Mouse (Mus musculus) midbrain, embryonic 10.5 days (tissue): Measurements from ENCODE around the gene Agbl2. TPM values are rescaled to one million over a fixed set of nuclear protein-coding genes. Genes with fewer than 3 reads are reported as not detected.

ENCODE experiments used
- DNase-seq: peaks from one replicate; pipeline ENCODE4 v3.0.0-alpha.2; 2017; ENCODE audit warnings: low spot score
- H3K27ac ChIP-seq: fragments of 300-500 bp; sonication (generic); replicated peaks from 2 replicates; pipeline ENCODE4 v1.5.1; 2016; ENCODE audit warnings: mild to moderate bottlenecking
- H3K27me3 ChIP-seq: fragments of 300-500 bp; sonication (generic); 2 replicates; pipeline ENCODE4 v1.6.1; 2016; ENCODE audit warnings: low read depth, mild to moderate bottlenecking; ENCODE audit not compliant: poor library complexity, severe bottlenecking
- H3K36me3 ChIP-seq: fragments of 300-500 bp; sonication (generic); 2 replicates; pipeline ENCODE4 v1.6.1; 2016; ENCODE audit warnings: mild to moderate bottlenecking, moderate library complexity
- H3K4me1 ChIP-seq: fragments of 300-500 bp; sonication (generic); 2 replicates; pipeline ENCODE4 v1.6.1; 2016
- H3K4me3 ChIP-seq: fragments of 300-500 bp; sonication (generic); 2 replicates; pipeline ENCODE4 v1.5.1; 2016; ENCODE audit warnings: mild to moderate bottlenecking, moderate library complexity
- H3K9me3 ChIP-seq: fragments of 300-500 bp; sonication (generic); replicated peaks from 2 replicates; pipeline ENCODE4 v1.6.1; 2016; ENCODE audit warnings: mild to moderate bottlenecking
- WGBS: fragments of 180-500 bp; shearing (Covaris S2); methylation state at CpG from one replicate; pipeline ENCODE4 v1.1.7; 2016; 5-methylcytosine and 5-hydroxymethylcytosine counted together
- polyA plus RNA-seq: library from polyadenylated mRNA; unstranded; fragments of >200 nt; fragmentation: Nextera tagmentation; extraction: Ambion mirVana; gene quantifications from 2 replicates; pipeline ENCODE4 v1.2.1, GENCODE M21; 2016

Agbl2 gene
- 0.25 and 0.47 TPM in 2 replicates for polyA plus RNA-seq

DNA sequence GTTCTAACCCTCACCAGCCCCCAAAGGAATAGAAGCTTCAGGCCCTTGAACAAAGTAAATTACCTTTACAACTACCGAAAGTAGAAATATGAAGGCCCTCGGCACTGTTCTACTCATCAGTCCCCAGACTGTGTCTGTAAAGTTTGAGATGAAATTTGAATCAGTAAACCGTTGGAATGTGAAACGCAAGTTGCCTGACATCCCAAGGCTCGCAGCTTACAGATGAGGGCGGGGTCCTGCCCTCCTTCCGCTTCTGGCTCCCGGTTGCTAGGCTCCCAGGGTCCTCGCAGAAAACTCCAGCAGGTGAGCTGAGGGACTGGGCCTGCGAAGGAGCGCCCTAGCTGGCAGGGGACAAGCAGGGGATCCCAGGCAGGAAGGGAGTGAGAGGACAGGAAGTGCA, at the start of gene Agbl2:
Gene Agbl2 (plus strand): TSS at position 270 of the 400 bp plus-strand sequence.
- peak within 1 kb of the TSS; percentile 60 for H3K4me3 ChIP-seq
- H3K9me3 ChIP-seq = no peaks in the 10 kb centered on the region
- H3K36me3 ChIP-seq = peaks cover 41% of the 10 kb centered on the region
- WGBS = 4% methylated on average over 11 of the region's 11 CpGs
- DNase-seq = peak; percentile 59
- H3K27me3 ChIP-seq = peaks cover 18% of the 10 kb centered on the region
- peaks cover 19% of the 10 kb centered on the region for H3K4me1 ChIP-seq
- H3K27ac ChIP-seq = peak within 1 kb of the TSS; percentile 76

DNA sequence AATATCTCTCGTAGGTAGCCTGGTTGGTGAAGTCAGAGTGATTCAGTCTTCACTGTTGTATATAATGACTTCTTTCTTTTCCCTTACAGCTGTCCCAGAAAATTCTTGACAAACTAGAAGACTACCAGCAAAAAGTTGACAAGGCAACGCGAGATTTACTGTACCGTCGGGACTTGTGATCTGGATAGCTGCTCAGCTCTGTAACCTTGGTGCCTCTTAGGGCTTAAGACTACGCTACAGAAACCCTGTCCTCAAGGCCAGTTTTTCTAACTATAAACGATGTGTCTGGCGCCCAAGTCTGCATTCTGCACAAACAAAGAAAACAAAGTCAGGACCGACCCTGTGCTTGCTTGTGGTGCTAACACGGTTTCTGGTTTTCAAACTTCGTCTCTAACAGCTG, 47.2 kb upstream of the Agbl2 start:
- no peak overlapping the region for H3K4me3 ChIP-seq
- 96% methylated on average over 11 of the region's 11 CpGs for WGBS

DNA sequence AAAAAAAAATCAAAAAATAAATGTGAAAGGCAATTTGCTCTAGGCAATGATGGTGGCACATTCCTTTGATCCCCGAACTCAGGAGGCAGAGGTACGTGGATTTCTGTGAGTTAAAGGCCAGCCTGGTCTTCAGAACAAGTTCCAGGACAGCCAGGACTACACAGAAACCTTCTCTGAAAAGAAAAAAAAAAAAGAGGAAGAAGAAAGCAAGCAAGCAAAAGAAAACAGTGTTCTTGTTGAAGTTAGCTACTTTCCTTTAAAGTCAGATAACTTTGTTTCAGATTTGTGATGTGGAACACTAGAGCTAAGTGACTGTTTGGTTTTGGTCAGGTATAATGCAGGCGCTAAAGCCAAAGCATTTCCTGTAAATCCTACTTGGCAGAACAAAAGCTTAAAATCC, 43.7 kb upstream of the Agbl2 start:
- WGBS = 88% methylated on average over 3 of the region's 3 CpGs
- H3K27ac ChIP-seq = no peak overlapping the region
- H3K4me3 ChIP-seq = no peak overlapping the region
- H3K27me3 ChIP-seq = no peaks in the 10 kb centered on the region
- peaks cover 47% of the 10 kb centered on the region for H3K36me3 ChIP-seq
- no peaks in the 10 kb centered on the region for H3K9me3 ChIP-seq
- DNase-seq = no peak
- no peaks in the 10 kb centered on the region for H3K4me1 ChIP-seq

More for the DNA sequence above, 47.2 kb upstream of the Agbl2 start:
- DNase-seq = no peak
- H3K27me3 ChIP-seq = no peaks in the 10 kb centered on the region
- H3K27ac ChIP-seq = no peak overlapping the region
- H3K9me3 ChIP-seq = no peaks in the 10 kb centered on the region
- H3K36me3 ChIP-seq = peaks cover 82% of the 10 kb centered on the region
- H3K4me1 ChIP-seq = no peaks in the 10 kb centered on the region

DNA sequence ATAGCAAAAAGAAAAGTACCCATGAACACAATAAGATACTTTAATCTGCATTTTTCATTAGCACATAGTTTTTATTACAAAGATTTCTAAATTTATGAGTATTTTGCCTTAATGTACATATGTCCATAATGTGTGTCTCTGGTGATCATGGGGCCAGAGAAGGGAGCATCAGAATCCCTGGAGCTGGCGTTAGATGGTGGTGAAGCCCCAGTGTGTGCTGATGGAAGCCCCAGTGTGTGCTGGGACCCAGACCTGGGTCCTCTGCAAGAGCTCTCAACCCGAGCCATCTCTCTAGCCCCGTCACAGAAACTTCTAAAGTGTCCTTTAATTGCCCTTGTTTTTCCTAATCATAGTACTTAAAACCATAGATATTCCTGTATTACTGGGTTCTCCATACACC, 43.2 kb upstream of the Agbl2 start:
- Histone ChIP-seq H3K4me3 (no peak overlapping the region), H3K36me3 (peaks cover 42% of the 10 kb centered on the region), H3K4me1 (no peaks in the 10 kb centered on the region), H3K9me3 (no peaks in the 10 kb centered on the region), H3K27me3 (no peaks in the 10 kb centered on the region), H3K27ac (no peak overlapping the region)
- 86% methylated on average over 3 of the region's 3 CpGs for WGBS
- DNase-seq = no peak

DNA sequence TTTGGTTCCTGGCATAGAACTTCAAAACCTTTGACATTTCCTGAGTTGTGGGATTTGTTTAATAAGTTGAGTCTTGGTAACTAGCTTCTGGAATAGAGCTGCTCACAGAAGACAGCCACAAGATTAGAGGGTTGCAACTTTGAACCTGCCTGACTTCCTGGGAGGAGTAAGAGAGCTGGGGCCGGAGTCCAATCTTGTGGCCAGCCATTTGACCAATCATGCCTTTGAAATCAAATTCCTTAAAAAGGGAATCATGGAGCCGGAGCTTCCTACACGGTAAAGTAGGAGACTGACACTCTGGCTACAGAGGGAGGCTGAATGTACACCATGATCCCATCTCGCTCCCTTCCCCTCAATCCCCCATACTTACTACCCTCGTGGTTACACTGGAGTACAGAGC, 42.6 kb upstream of the Agbl2 start:
- Histone ChIP-seq H3K27ac (no peak overlapping the region), H3K9me3 (no peaks in the 10 kb centered on the region), H3K4me1 (no peaks in the 10 kb centered on the region), H3K4me3 (no peak overlapping the region), H3K27me3 (no peaks in the 10 kb centered on the region), H3K36me3 (peaks cover 36% of the 10 kb centered on the region)
- 90% methylated on average over 5 of the region's 5 CpGs for WGBS
- no peak for DNase-seq

DNA sequence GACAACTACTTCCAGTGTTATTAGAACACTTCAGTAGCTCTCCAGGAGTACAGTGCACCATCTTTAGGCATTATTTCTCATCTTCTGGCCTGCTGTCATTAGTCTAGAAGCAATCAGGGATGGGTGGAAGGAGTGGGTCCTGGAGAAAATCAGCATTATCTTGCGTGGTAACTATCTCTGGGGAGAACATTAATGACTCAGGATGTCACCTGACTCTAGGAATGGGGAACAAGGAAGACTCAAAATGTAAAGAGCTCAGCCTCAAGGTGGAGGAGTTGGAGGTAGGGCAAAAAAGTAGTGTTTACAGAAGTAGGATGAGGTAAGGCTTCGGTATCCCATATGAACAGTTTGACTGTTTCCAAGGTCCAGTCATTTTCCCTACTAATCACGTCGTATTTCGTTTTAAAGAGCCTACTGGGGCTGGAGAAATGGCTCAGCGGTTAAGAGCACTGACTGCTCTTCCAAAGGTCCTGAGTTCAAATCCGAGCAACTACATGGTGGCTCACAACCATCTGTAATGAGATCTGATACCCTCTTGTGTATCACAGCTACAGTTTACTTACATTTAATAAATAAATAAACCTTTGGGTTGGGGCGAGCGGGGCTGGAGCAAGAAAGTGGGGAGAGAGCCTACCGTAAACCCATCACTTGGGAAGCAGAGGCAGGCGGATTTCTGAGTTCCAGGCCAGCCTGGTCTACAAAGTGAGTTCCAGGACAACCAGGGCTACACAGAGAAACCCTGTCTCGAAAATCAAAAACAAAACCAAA, 38.1 kb upstream of the Agbl2 start:
- Histone ChIP-seq H3K27me3 (no peaks in the 10 kb centered on the region), H3K36me3 (peaks cover 26% of the 10 kb centered on the region), H3K4me1 (peaks cover 18% of the 10 kb centered on the region), H3K9me3 (no peaks in the 10 kb centered on the region), H3K4me3 (peak overlapping the region; percentile 87), H3K27ac (peak overlapping the region; percentile 98)
- WGBS = 58% methylated on average over 12 of the region's 12 CpGs
- DNase-seq = no peak

DNA sequence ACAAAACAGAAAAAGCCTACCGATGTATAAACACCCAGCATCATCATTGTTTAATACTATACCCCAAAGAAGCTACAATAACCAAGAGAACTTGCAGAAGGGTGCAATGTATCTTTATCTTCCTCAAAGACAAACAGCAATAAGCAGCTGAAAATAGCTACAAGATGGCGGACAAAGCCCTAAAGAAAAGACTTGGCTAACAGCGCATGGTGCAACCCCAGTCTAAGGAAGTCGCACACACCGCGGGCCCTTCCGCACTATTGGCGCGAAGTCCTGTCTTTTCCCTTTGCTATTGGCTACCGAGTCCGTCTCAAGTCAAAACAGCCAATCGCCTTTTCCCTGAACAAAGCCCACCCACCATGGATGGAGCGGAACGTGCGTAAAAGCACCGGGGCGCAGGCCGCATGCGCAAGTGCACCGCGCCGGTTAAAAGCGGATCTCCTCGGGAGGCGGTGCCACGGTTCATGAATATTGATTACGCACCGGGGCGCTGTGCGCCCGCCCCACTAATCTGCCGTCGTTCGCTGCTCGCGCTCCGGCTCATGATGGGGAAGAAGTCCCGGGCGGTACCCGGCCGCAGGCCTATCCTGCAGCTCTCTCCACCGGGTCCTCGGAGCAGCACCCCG, 37.4 kb upstream of the Agbl2 start, which contains the start of gene Fnbp4:
Gene Fnbp4 (plus strand): TSS at position 318 of the 626 bp plus-strand sequence.
- DNase-seq = peak; percentile 98
- Histone ChIP-seq H3K9me3 (no peaks in the 10 kb centered on the region), H3K27ac (peak within 1 kb of the TSS; percentile 98), H3K27me3 (no peaks in the 10 kb centered on the region), H3K4me1 (peaks cover 18% of the 10 kb centered on the region), H3K4me3 (peak within 1 kb of the TSS; percentile 87), H3K36me3 (peaks cover 33% of the 10 kb centered on the region)
- under 1% methylated on average over 44 of the region's 44 CpGs for WGBS

DNA sequence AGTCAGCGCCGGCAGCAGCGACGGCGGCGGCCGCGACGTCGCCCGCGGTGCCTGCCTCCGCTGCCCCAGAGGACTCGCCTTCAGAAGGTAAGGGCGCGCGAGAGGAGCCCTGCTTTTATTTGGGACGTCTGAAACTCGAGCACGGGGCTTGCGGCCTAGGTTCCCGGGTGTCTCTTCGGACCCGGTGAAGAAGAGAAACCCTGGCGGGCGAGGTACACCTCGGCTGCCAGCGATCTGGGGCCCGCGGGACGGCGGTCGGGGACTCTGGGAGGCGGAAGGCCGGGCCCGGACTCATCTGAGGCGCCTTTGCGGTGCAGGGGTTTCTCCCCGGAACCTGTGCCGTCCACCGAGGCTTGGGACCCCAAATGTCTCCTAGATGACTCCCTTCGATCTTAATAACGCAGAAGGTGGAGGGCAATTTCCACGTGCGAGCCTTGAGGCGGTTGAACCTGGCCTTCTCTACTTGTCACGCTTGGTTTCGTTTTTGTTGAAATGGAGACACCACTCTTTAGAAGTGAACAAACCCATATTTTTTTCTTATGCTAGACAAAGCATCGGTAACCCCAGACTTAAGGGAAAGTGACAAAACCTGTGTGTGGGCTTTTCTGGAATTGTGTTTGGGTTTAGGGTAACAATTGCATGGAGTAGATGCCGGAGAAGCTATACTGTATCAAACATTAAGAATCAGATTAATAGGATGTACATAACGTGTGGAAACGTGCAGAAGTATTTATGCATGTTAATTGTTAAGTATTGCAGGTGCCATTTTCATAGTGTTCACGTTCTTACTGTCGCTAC, 36.6 kb upstream of the Agbl2 start:
- under 1% methylated on average over 54 of the region's 54 CpGs for WGBS
- no peaks in the 10 kb centered on the region for H3K9me3 ChIP-seq
- no peak for DNase-seq
- peaks cover 41% of the 10 kb centered on the region for H3K36me3 ChIP-seq
- no peaks in the 10 kb centered on the region for H3K27me3 ChIP-seq
- H3K4me1 ChIP-seq = peaks cover 18% of the 10 kb centered on the region
- peak overlapping the region; percentile 98 for H3K27ac ChIP-seq
- peak overlapping the region; percentile 87 for H3K4me3 ChIP-seq

DNA sequence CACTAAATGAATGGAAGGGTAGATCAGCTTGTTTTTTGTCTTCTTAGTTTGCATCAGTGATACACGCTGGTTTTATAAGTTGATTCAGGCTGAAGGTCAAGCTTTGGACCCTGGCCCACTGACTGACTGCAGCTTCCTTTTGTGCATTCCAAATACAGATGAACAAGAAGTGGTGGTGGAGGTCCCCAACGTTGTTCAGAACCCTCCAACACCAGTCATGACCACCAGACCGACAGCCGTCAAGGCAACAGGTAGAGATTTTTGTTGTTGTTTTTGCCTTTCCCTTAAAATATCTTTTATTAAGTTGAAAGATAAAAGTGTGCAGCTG, 36.0 kb upstream of the Agbl2 start:
- 23% methylated on average over 4 of the region's 4 CpGs for WGBS

DNA sequence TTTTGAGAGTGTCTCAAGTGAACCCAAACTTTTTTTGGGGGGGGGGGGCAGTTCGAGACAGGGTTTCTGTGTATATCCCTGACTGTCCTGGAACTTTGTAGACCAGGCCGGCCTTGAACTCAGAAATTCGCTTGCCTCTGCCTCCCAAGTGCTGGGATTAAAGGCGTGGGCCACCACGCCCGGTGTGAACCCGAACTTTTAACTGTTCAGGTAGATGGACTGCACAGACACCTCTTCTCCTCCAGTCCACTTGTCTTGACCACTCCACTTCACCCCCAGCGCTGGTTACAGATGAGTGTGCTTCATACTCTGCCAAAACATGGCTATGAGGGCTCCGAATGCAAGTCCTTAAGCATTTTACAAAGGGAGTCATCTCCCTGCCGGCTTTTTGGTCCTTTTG, 35.4 kb upstream of the Agbl2 start:
- Histone ChIP-seq H3K27ac (no peak overlapping the region), H3K4me3 (peak overlapping the region; percentile 87), H3K36me3 (peaks cover 51% of the 10 kb centered on the region), H3K4me1 (peaks cover 18% of the 10 kb centered on the region), H3K9me3 (no peaks in the 10 kb centered on the region), H3K27me3 (no peaks in the 10 kb centered on the region)
- DNase-seq = no peak
- 96% methylated on average over 10 of the region's 10 CpGs for WGBS

More for the DNA sequence above, 36.0 kb upstream of the Agbl2 start:
- H3K36me3 ChIP-seq = peaks cover 46% of the 10 kb centered on the region
- H3K27ac ChIP-seq = peak overlapping the region; percentile 98
- peaks cover 18% of the 10 kb centered on the region for H3K4me1 ChIP-seq
- no peaks in the 10 kb centered on the region for H3K27me3 ChIP-seq
- no peak for DNase-seq
- H3K4me3 ChIP-seq = peak overlapping the region; percentile 87
- H3K9me3 ChIP-seq = no peaks in the 10 kb centered on the region

DNA sequence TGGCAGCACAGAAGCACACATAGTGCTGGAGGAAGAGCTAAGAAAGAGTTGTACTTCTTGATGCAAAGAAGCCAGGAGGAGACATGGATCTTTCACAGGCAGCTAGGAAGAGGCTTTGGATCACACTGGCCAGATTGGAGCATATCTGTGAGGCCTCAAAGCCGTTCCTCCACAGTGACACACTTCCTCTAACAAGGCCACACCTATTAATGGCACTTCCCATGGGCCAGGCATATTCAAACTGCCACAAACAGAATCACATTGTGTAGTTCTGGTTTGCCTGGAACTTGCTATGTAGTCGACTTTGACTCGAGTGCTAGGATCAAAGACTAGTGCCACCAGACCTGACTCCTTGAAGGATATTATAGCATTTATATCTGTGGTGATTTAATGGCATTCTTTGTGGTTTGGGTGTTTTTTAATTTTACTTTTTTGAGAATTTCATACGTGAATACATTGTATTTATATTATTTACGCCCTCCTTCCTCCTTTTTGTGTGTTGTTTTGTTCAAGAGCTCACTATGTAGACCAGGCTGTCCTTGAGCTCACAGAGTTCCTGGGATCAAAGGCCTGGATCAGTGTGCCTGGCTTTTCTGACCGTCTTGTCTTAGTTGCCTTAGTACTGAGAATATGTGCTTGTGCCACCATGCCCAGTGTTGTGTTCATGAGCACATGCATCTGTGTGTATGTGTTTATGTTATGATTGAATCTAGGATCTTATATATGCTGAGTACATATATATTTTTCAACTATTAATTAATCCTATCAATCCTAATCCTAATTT, 32.7 kb upstream of the Agbl2 start:
- H3K4me3 ChIP-seq = no peak overlapping the region
- H3K9me3 ChIP-seq = no peaks in the 10 kb centered on the region
- no peak for DNase-seq
- no peaks in the 10 kb centered on the region for H3K27me3 ChIP-seq
- WGBS = 87% methylated on average over 6 of the region's 6 CpGs
- H3K27ac ChIP-seq = no peak overlapping the region
- peaks cover 18% of the 10 kb centered on the region for H3K4me1 ChIP-seq
- H3K36me3 ChIP-seq = peaks cover 79% of the 10 kb centered on the region

DNA sequence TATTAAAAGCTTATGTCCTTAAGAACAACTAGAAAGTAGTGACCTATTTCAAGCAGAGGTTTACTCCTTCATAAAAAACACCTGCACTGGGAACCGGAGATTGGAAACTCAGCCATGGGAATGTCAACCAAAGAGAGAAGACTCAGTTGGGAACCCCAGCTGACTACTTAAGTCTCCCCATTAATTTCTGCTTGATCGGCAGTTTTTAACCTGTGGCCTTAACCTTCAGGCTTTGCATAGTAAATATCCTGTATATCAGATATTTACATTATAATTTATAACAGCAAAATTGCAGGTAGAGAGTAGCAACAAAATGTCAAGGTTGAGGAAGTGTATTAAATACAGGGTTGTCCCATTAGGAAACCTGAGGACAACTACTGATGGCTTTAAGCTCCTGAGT, 29.0 kb upstream of the Agbl2 start:
- Histone ChIP-seq H3K9me3 (no peaks in the 10 kb centered on the region), H3K27me3 (no peaks in the 10 kb centered on the region), H3K36me3 (peaks cover 97% of the 10 kb centered on the region), H3K4me1 (0 out of 2 replicates have a peak, but pooled peaks cover 4% of the 10 kb centered on the region), H3K4me3 (no peak overlapping the region), H3K27ac (no peak overlapping the region)
- DNase-seq = no peak
- 96% methylated on average over 2 of the region's 2 CpGs for WGBS
